Mouse (Mus musculus): Measurements from ENCODE around the gene Dscaml1.

The Dscaml1 gene

GRCm38 (mm10) chr9:45454889-45455610 is 28.6 kb downstream of the Dscaml1 start:
- DNase-seq (ENCODE audit: low spot score) = no peak

- DNase-seq (ENCODE audit: low spot score) = no peak
Observed at GRCm38 (mm10) chr9:45457200-45457599, 30.8 kb downstream of the Dscaml1 start.

GRCm38 (mm10) chr9:45458363-45458762 is 31.9 kb downstream of the Dscaml1 start:
- DNase-seq (ENCODE audit: low spot score) = no peak

- no peak for DNase-seq (ENCODE audit: low spot score)
Observed at GRCm38 (mm10) chr9:45465396-45466019, 39.1 kb downstream of the Dscaml1 start.

GRCm38 (mm10) chr9:45468235-45468634 is 41.8 kb downstream of the Dscaml1 start:
- DNase-seq (ENCODE audit: low spot score) = no peak

- no peak for DNase-seq (ENCODE audit: low spot score)
Observed at GRCm38 (mm10) chr9:45470746-45471471, 44.5 kb downstream of the Dscaml1 start.

- DNase-seq (ENCODE audit: low spot score) = no peak
Observed at GRCm38 (mm10) chr9:45471691-45472090, 45.3 kb downstream of the Dscaml1 start.

GRCm38 (mm10) chr9:45474874-45475273 is 48.4 kb downstream of the Dscaml1 start:
- no peak for DNase-seq (ENCODE audit: low spot score)

- DNase-seq (ENCODE audit: low spot score) = no peak
Observed at GRCm38 (mm10) chr9:45480936-45481335, 54.5 kb downstream of the Dscaml1 start.

GRCm38 (mm10) chr9:45486665-45487074 is 60.2 kb downstream of the Dscaml1 start:
- no peak for DNase-seq (ENCODE audit: low spot score)

- DNase-seq (ENCODE audit: low spot score) = no peak
Observed at GRCm38 (mm10) chr9:45487179-45487801, 60.9 kb downstream of the Dscaml1 start.

- DNase-seq (ENCODE audit: low spot score) = no peak
Observed at GRCm38 (mm10) chr9:45490899-45491298, 64.5 kb downstream of the Dscaml1 start.

GRCm38 (mm10) chr9:45494889-45495288 is 68.5 kb downstream of the Dscaml1 start:
- DNase-seq (ENCODE audit: low spot score) = no peak

- DNase-seq (ENCODE audit: low spot score) = no peak
Observed at GRCm38 (mm10) chr9:45496340-45496739, 69.9 kb downstream of the Dscaml1 start.

- DNase-seq (ENCODE audit: low spot score) = no peak
Observed at GRCm38 (mm10) chr9:45496944-45497343, 70.5 kb downstream of the Dscaml1 start.

GRCm38 (mm10) chr9:45499267-45499666 is 72.8 kb downstream of the Dscaml1 start:
- no peak for DNase-seq (ENCODE audit: low spot score)

GRCm38 (mm10) chr9:45500071-45500595 is 73.7 kb downstream of the Dscaml1 start:
- no peak for DNase-seq (ENCODE audit: low spot score)

GRCm38 (mm10) chr9:45501295-45501927 is 75.0 kb downstream of the Dscaml1 start:
- DNase-seq (ENCODE audit: low spot score) = no peak

GRCm38 (mm10) chr9:45501963-45502641 is 75.7 kb downstream of the Dscaml1 start:
- no peak for DNase-seq (ENCODE audit: low spot score)

GRCm38 (mm10) chr9:45504977-45505376 is 78.5 kb downstream of the Dscaml1 start:
- no peak for DNase-seq (ENCODE audit: low spot score)

GRCm38 (mm10) chr9:45505487-45505939 is 79.1 kb downstream of the Dscaml1 start:
- no peak for DNase-seq (ENCODE audit: low spot score)
